Mouse (Mus musculus) layer of hippocampus, postnatal 36 days (tissue): Measurements from ENCODE around the gene Gm21312. TPM values are rescaled to one million over a fixed set of nuclear protein-coding genes. Genes with fewer than 3 reads are reported as not detected.
"Not testable (repeated sequence)": the region's sequence is repeated elsewhere in the genome, so short reads cannot be mapped to it uniquely, and the experiment has no call there.

ENCODE experiments used
- DNase-seq, 2 experiments: peaks; one replicate each; pipeline ENCODE4 v3.0.0; 2022
- total RNA-seq, 2 experiments: library from RNA; stranded (reverse); gene quantifications; 2 replicates each; pipeline ENCODE4 v1.2.3; 2021

Gene Gm21312
- total RNA-seq, result not detected

- not testable (repeated sequence) for DNase-seq
Observed at GRCm38 (mm10) chr10:104176724-104177123, at the start of gene Gm21312. Gm21312 (plus strand) TSS chr10:104177024.

GRCm38 (mm10) chr10:104142687-104143086 is 34.1 kb upstream of the Gm21312 start, which contains the start of gene Gm21293:
Gm21293 (plus strand) TSS chr10:104142987.
- not testable (repeated sequence) for DNase-seq

DNA sequence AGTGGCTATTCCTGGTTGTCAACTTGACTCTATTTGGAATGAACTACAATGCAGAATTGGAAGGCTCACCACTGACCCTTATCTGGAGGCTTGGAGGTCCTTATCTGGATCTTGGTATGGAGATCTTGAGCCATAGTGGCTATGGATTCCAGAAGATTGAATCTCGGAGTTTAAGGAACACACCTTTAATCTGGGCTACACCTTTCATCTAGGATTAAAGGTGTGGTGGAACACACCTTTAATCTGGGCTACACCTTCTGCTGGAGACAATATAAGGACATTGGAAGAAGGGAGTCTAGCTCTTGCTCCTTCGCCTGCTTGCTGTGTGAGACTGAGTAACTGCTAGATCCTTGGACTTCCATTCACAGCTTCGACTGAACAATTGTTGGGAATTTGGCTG is 25.6 kb upstream of the Gm21312 start, which contains the start of gene Gm6763:
TSS of gene Gm6763 (plus strand) at position 301 of the 400 bp plus-strand sequence.
- DNase-seq, result not testable (repeated sequence)

DNA sequence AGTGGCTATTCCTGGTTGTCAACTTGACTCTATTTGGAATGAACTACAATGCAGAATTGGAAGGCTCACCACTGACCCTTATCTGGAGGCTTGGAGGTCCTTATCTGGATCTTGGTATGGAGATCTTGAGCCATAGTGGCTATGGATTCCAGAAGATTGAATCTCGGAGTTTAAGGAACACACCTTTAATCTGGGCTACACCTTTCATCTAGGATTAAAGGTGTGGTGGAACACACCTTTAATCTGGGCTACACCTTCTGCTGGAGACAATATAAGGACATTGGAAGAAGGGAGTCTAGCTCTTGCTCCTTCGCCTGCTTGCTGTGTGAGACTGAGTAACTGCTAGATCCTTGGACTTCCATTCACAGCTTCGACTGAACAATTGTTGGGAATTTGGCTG is 17.1 kb upstream of the Gm21312 start, which contains the start of gene Gm8764:
TSS of gene Gm8764 (plus strand) at position 301 of the 400 bp plus-strand sequence.
- DNase-seq, result not testable (repeated sequence)

- not testable (repeated sequence) for DNase-seq
Observed at GRCm38 (mm10) chr10:104168215-104168614, 8.6 kb upstream of the Gm21312 start, which contains the start of gene Gm21304. Gm21304 (plus strand) TSS chr10:104168515.

- not testable (repeated sequence) for DNase-seq
Observed at GRCm38 (mm10) chr10:104185233-104185632, 8.4 kb downstream of the Gm21312 start, which contains the start of gene Gm20765. Gm20765 (plus strand) TSS chr10:104185533.

GRCm38 (mm10) chr10:104193742-104194141 is 16.9 kb downstream of the Gm21312 start, which contains the start of gene Gm4340:
Gm4340 (plus strand) TSS chr10:104194042.
- DNase-seq, result not testable (repeated sequence)

- no peak for DNase-seq
Observed at GRCm38 (mm10) chr10:104209655-104210054, 32.8 kb downstream of the Gm21312 start.

DNA sequence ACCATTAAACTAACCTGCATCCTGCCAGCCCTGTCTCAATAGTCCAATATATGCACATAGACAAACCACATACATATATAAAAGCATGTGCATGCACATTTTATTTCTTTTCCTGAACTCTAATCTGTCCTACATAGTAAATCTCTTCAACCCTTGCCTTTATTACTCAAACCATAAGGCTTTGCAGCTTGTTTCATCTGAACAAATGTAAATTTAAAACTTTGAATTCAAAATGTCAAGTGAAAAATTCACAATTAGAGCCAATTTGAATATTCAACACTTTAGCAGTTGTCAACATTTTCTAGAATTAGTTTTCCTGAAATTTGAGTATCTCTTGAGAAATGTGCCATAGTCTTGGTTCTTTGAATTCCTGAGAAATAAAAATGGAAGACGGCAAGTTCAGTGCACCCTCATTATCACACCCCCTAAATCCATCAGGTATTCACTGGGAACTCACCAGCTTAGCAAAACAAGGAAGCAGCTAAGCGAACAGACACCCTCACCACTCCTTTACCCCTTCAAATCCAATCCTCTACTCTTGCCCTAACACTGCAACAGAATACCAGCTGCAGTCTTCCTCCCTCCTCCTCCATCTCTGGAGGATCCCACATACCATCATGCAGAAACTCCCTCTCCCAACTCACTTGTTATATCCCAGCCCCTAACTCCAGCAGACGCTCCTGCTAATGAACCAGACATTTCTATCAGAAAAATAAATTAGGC is 33.6 kb downstream of the Gm21312 start:
- DNase-seq, result no peak

- DNase-seq, result no peak
Observed at GRCm38 (mm10) chr10:104214527-104214926, 37.7 kb downstream of the Gm21312 start.

- DNase-seq, result no peak
Observed at GRCm38 (mm10) chr10:104220303-104221021, 43.6 kb downstream of the Gm21312 start.

Other genes starting within 250 kb of the Gm21312 start
- not detected for gene Gm21293, start 34.0 kb upstream of the Gm21312 start, total RNA-seq
- gene Gm6763, start 25.5 kb upstream of the Gm21312 start, total RNA-seq, result not detected
- gene Gm8764, start 17.0 kb upstream of the Gm21312 start, total RNA-seq, result not detected
- gene Gm21304, start 8.5 kb upstream of the Gm21312 start, total RNA-seq, result not detected
- gene Gm20765, start 8.5 kb downstream of the Gm21312 start, total RNA-seq, result not detected
- not detected for gene Gm4340, start 17.0 kb downstream of the Gm21312 start, total RNA-seq